Mouse (Mus musculus) E14TG2a.4 (cell line): ENCODE results near the gene Abcg3.
A peak's percentile ranks its signal among the peaks of the same experiment; 100 is the strongest.

Experiments
- H3K27me3 ChIP-seq: 2 replicates; pipeline ENCODE4 v1.6.1; 2014; ENCODE audit warnings: low read length, control low read depth; ENCODE audit not compliant: insufficient read depth
- H3K36me3 ChIP-seq: 2 replicates; pipeline ENCODE4 v1.6.1; 2014; ENCODE audit warnings: low read length, control low read depth; ENCODE audit not compliant: insufficient read depth
- H3K4me1 ChIP-seq: replicated peaks from 2 replicates; pipeline ENCODE4 v1.6.1; 2014; ENCODE audit warnings: low read depth, low read length, control low read depth
- H3K4me3 ChIP-seq: replicated peaks from 2 replicates; pipeline ENCODE4 v1.5.1; 2014; ENCODE audit warnings: mild to moderate bottlenecking, low read length
- H3K9me3 ChIP-seq: 2 replicates; pipeline ENCODE4 v1.6.1; 2014; ENCODE audit warnings: low read length, control low read depth
- CTCF ChIP-seq: conservative IDR thresholded peaks from 2 replicates; pipeline ENCODE4 v1.5.1; 2014; ENCODE audit warnings: low read length
- NANOG ChIP-seq: IDR thresholded peaks from 2 replicates; pipeline ENCODE4 v1.6.1; 2014; ENCODE audit warnings: borderline replicate concordance, low read length, mixed read lengths
- POU5F1 ChIP-seq: IDR thresholded peaks from 2 replicates; pipeline ENCODE4 v1.6.1; 2014; ENCODE audit warnings: low read length, borderline replicate concordance

Abcg3 gene

DNA sequence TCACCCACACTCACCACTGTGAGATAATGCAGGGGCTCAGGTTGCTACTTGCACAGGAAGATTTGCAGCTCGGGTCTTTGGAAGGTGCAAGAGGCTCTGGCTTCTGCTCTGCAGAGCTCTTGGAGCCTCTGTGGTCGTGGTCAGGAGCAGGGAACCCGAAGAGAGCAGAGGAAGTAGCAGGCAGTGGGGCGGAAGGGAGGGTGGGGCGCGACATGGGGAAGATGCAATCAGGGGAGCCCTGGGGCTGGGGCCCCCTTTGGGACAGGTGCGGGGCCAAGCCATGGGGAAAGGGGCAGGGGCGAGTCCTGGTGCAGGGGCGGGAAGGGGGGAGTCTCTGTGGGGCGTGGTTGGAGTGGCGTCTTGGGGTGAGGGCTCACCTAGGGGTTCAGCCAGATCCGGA is at the start of gene Abcg3:
Abcg3 (minus strand) TSS at position 184 of the 400 bp plus-strand sequence.
- Histone ChIP-seq H3K9me3 (peaks cover 6% of the 10 kb centered on the region), H3K27me3 (no peaks in the 10 kb centered on the region), H3K36me3 (no peaks in the 10 kb centered on the region), H3K4me3 (peak within 1 kb of the TSS; percentile 54), H3K4me1 (peaks cover 11% of the 10 kb centered on the region)
- TF ChIP-seq CTCF (no peak), NANOG (no peak), POU5F1 (no peak)

DNA sequence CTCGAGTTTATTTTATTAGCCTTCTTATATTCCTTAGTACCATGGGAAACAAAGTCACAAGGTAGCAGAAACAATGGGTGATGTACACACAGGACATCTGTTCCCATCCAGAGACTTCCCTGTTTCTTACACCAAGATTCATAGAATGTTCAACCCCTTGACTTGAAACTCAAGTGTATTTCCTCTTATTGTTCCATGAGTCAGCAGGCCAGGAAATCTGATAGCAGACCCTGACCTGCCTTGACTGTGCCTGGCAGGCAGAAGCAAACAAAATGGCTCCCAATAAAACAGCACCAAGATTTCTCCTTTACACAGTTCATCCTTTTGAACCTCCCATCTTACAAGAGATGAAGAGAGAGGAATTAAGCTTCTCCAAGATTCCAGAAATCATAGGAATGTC is 30.0 kb upstream of the Abcg3 start:
- no peaks in the 10 kb centered on the region for H3K36me3 ChIP-seq
- TF ChIP-seq POU5F1 (no peak), NANOG (no peak), CTCF (no peak)
- H3K9me3 ChIP-seq = peaks cover 31% of the 10 kb centered on the region
- no peak overlapping the region for H3K4me3 ChIP-seq
- H3K27me3 ChIP-seq = no peaks in the 10 kb centered on the region
- no peaks in the 10 kb centered on the region for H3K4me1 ChIP-seq

- H3K27me3 ChIP-seq = no peaks in the 10 kb centered on the region
- H3K36me3 ChIP-seq = no peaks in the 10 kb centered on the region
- H3K9me3 ChIP-seq = peaks cover 28% of the 10 kb centered on the region
- H3K4me3 ChIP-seq = no peak overlapping the region
- TF ChIP-seq POU5F1 = no peak
- no peak for TF ChIP-seq CTCF
- no peak for TF ChIP-seq NANOG
- no peaks in the 10 kb centered on the region for H3K4me1 ChIP-seq
Observed at GRCm38 (mm10) chr5:105011570-105011969, 29.1 kb upstream of the Abcg3 start.

- Histone ChIP-seq H3K4me3 (no peak overlapping the region), H3K27me3 (no peaks in the 10 kb centered on the region), H3K9me3 (peaks cover 18% of the 10 kb centered on the region), H3K4me1 (no peaks in the 10 kb centered on the region), H3K36me3 (no peaks in the 10 kb centered on the region)
- TF ChIP-seq POU5F1 (no peak), NANOG (no peak), CTCF (no peak)
Observed at GRCm38 (mm10) chr5:105010376-105010775, 27.9 kb upstream of the Abcg3 start.

DNA sequence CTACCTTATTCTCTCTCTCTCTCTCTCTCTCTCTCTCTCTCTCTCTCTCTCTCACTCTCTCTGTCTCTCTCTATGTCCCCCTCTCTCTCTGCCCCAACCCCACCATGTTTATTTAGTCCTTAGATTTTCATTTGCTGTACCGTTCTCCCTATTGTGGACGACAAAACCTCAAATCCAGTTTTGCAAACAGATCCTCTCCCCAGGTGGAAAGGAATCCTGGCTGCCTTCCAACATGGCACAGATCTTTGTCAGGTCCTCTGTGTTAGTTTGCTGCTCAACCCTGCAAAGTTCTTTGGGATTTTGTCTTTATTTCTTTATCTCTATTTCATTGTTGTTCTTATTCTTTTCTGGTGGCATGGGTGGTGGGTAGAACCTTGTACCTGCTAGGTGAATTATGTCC is 6.9 kb upstream of the Abcg3 start:
- Histone ChIP-seq H3K4me1 (no peaks in the 10 kb centered on the region), H3K36me3 (no peaks in the 10 kb centered on the region), H3K27me3 (no peaks in the 10 kb centered on the region), H3K4me3 (no peak overlapping the region), H3K9me3 (peaks cover 43% of the 10 kb centered on the region)
- TF ChIP-seq CTCF = no peak
- TF ChIP-seq NANOG = no peak
- TF ChIP-seq POU5F1 = no peak

- no peak overlapping the region for H3K4me3 ChIP-seq
- TF ChIP-seq POU5F1 (no peak), CTCF (no peak), NANOG (no peak)
- H3K36me3 ChIP-seq = no peaks in the 10 kb centered on the region
- H3K4me1 ChIP-seq = peaks cover 3% of the 10 kb centered on the region; the same call in 1 of the 2 replicates
- no peaks in the 10 kb centered on the region for H3K27me3 ChIP-seq
- H3K9me3 ChIP-seq = peaks cover 43% of the 10 kb centered on the region
Observed at GRCm38 (mm10) chr5:104988000-104988399, 5.5 kb upstream of the Abcg3 start.

- peak; percentile 60 for TF ChIP-seq CTCF
- no peak for TF ChIP-seq POU5F1
- Histone ChIP-seq H3K4me1 (peaks cover 11% of the 10 kb centered on the region), H3K27me3 (no peaks in the 10 kb centered on the region), H3K9me3 (peaks cover 39% of the 10 kb centered on the region), H3K36me3 (no peaks in the 10 kb centered on the region), H3K4me3 (no peak overlapping the region)
Observed at GRCm38 (mm10) chr5:104986706-104987105, 4.2 kb upstream of the Abcg3 start.

DNA sequence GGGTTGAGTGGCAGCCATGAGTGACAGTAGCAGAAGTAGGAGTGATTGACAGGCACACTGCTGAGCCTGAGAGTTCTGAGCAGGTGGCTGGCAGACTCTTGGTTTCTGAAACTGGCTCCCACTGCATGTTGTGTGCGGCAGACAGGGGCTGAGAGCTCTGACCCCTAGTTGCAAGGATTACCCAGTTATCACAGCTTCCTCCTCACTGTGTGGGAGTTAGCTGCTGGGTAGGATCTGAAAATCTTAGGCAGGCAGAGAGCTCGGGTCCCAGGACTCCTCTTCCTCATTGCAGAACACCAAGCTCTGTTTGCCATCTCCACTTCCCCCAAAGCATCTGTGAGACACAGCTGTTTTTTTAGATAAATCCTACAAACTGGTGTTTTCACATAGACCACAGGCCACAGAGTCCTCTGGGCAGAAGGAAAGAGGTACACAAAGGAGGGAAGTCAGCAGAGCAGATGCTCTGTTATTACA is 3.4 kb downstream of the Abcg3 start:
- Histone ChIP-seq H3K9me3 (no peaks in the 10 kb centered on the region), H3K27me3 (no peaks in the 10 kb centered on the region), H3K36me3 (no peaks in the 10 kb centered on the region), H3K4me3 (no peak overlapping the region), H3K4me1 (peaks cover 11% of the 10 kb centered on the region)
- TF ChIP-seq CTCF = no peak
- TF ChIP-seq POU5F1 = no peak
- TF ChIP-seq NANOG = no peak

GRCm38 (mm10) chr5:104958141-104958793 is 24.3 kb downstream of the Abcg3 start:
- no peaks in the 10 kb centered on the region for H3K27me3 ChIP-seq
- TF ChIP-seq CTCF (no peak), NANOG (no peak), POU5F1 (no peak)
- no peaks in the 10 kb centered on the region for H3K4me1 ChIP-seq
- H3K36me3 ChIP-seq = no peaks in the 10 kb centered on the region
- 0 out of 2 replicates have a peak, but pooled peaks cover 4% of the 10 kb centered on the region for H3K9me3 ChIP-seq
- H3K4me3 ChIP-seq = no peak overlapping the region

DNA sequence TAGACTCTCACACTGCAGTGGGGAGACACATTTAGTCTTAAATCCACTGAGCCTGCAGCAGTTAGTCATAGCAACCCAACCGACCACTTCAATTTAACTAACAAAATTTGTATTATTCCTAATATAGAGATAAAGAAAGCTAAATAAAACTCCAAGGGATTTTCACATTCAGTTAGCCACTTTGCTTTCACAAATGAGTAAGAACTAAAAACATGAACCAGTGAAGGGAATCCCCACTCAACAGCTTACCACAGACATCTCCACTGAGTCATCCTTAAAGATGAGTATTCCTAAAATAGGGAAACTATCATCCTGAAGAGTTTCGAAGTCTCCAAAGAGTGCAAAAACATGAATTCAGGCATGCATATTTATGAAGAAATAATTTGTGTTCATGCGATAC is 27.3 kb downstream of the Abcg3 start:
- Histone ChIP-seq H3K9me3 (peaks cover 8% of the 10 kb centered on the region), H3K4me1 (no peaks in the 10 kb centered on the region), H3K27me3 (no peaks in the 10 kb centered on the region), H3K4me3 (no peak overlapping the region), H3K36me3 (no peaks in the 10 kb centered on the region)
- no peak for TF ChIP-seq CTCF
- TF ChIP-seq NANOG = no peak
- no peak for TF ChIP-seq POU5F1
